Mouse (Mus musculus) CD4-positive, CD25-positive, alpha-beta regulatory T cell, adult 4 months (primary cell): ENCODE results near the gene Asnsd1. TPM values are rescaled to one million over a fixed set of nuclear protein-coding genes. Genes with fewer than 3 reads are reported as not detected.
"Not testable (repeated sequence)": the region's sequence is repeated elsewhere in the genome, so short reads cannot be mapped to it uniquely, and the experiment has no call there.

Experiments
- ATAC-seq: one replicate; pipeline ENCODE4 v1.8.0; 2017
- polyA plus RNA-seq, 2 experiments: library from polyadenylated mRNA; unstranded; fragments of 100-300 nt; shearing (Covaris generic); gene quantifications; one replicate each; pipeline ENCODE4 v1.2.1; 2017

Asnsd1 gene
- polyA plus RNA-seq = 10 to 100 TPM; 52.6 to 54.6 TPM

DNA sequence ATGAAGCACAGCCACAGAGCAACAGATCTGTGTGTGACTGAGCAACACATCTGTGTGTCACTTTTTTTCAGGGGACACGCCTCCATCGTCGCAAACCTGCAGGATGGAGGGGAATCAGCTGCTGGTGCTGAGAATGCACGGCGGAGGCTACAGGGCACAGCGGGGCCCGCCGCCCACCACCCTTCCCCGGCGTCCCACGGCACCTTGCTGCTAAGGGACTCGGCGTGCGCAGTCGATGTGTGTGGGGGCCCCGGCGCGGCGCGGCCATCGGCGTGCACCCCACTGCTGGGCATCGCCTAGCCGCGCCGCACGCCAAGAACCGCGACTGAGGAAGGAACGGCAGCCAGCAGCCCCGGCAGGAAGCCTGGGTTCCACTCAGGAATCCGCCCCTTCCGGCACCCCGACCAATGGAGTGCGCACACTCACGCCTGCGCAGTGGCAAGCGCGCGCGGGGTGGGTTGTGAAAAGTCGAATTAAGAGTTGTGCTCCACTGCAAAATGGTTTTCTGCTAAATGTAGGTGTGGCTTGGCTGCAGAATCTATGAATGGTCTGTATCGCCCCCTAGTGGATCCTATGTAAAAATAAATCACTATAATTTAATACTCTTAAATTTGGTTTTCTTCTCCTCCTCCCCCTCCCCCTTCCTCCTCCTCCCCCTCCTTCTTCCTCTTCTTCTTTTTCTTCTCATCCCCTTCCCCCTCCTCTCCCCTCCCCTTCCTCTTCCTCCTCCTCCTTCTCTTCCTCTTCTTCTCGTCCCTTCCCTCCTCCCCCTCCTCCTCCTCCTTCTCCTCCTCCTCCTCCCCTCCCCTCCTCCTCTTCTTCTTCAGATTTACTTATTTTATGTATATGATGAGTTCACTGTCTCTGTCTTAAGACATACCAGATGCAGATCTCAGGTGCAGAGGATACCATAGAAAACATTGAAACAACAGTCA is at the start of gene Asnsd1, which contains the start of the genes Asdurf and Gm28551:
Gene Asnsd1 (minus strand): TSS at position 426 of the 935 bp plus-strand sequence.
Gene Asdurf (minus strand): TSS at position 293 of the 935 bp plus-strand sequence.
Gene Gm28551 (minus strand): TSS at position 341 of the 935 bp plus-strand sequence.
- ATAC-seq = peak; percentile 99

DNA sequence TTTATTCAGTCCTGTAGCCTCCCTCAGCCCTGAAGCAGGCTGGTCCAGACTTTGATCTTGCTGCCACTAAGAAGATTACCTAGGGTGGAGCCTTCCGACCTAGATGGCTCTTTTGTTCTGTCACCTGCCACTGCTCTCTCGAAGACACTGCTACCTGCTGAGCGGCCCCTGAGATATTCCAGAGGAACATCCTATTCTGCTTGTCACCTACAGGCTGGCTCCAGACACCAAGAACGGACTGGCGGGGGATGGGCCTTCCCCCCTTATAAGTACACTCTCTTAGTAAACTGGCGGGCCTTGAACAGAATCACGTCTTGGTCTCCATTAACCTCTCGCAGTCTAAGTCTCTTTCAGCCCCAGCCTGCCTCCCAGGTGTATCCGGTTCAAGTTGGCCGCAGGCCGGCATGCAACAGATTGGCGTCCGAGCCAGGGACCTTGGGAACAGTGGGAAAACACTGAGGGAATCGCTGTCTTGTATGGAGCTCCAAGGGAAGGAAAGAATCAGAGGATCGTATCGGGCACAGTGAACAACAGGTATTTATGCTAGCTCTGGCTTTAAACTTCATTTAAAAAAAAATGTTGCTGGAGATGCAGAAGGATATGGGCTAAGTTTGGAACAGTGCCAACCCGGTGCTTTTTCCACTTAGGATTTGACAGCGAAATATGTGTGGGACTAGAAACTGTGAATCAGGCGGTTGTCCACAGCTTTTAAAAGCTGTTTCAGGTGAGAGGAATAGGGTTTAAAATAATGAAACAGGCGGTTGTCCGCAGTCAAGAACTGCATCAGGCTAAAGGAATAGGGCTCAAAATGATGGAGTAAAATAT is 41.6 kb upstream of the Asnsd1 start:
- not testable (repeated sequence) for ATAC-seq

GRCm38 (mm10) chr1:53388762-53389161 is 36.2 kb upstream of the Asnsd1 start:
- no peak for ATAC-seq

DNA sequence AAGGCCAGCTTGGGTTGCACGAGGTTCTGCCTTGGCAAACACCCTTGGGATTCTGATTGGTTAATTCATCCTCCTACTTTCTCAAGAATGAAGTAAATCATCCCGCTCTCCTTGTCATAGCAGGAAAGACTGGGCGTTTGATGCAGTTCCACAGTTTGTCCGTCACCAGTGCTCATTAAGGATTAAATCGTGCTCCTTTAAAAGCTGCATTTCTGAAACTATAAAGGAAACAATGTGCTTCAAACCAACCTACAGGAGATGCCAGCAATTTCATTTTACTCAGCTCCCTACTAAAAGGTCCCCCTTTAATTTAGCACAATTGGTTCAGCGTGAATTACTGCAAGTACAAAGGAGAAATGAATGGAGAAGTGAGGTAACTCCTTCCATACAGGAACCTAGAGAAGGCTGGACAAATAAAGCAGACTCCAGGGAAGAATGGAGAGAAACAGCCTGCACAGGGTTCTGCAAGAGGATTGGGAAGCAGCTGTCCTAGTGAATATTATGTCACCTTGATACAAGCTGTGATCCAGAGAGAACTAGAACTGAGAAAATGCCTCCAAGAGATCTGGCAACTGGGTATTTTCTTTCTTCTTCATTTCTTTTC is 31.6 kb upstream of the Asnsd1 start:
- no peak for ATAC-seq

DNA sequence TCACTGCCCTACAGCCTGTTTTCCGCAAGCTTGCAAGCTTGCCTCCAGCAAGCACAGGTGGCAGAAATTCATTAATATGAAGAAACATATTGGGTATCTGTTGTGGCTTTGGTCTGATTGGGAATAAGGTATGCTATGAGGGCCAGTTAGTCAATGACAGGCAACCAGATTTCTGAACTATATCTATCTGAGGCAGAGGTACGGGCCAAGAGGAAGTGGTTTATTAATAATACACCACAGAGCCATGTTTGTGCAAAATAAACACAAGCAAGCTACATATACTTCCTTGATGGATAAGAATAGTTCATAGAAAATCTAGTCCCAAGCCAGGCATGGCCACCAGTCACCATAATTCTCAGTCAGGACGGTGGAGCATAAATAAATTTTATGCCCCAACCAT is 25.2 kb upstream of the Asnsd1 start:
- no peak for ATAC-seq

GRCm38 (mm10) chr1:53375965-53376364 is 23.4 kb upstream of the Asnsd1 start:
- not testable (repeated sequence) for ATAC-seq

- ATAC-seq = no peak
Measured at GRCm38 (mm10) chr1:53358988-53359387, 6.4 kb upstream of the Asnsd1 start.

DNA sequence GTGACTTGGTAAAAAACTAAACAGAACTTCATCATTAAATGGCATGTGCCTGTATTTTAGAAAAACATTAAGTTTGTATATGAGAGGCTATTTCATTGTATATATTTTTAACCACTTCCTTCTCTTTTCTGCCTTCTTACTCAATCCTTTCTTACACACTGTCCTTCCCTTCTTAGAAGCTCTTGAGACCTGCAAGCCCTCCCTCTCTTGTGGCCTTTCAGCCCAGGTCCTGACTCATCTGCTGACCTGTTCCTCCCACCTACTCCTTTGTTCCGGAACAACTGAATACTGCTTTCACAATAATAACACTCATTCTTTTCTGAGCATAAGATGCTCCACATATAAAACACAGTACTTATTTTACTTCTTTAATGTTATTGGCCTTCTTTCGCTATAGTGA is 11.5 kb downstream of the Asnsd1 start:
- no peak for ATAC-seq

- not testable (repeated sequence) for ATAC-seq
Measured at GRCm38 (mm10) chr1:53337403-53337802, 15.1 kb downstream of the Asnsd1 start.

GRCm38 (mm10) chr1:53335465-53335864 is 17.1 kb downstream of the Asnsd1 start:
- ATAC-seq = no peak

DNA sequence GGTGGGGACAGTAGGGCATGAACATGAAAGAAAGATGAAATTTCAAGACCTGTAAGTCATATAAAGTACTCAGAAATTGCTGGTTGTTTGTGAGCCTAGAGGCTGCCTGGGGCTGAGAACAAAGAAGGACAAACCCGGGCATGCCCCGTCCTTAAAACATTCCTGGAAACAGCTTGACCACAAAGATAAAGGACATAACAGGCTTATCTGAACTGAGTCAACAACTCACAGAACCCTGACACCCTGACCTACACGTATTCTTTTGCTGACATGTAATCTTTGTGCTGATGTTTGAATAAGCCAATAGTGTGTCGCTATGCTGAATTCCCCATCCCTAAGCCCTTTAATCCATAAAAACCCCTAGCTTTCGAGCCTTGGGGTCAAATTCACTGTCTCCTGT is 19.0 kb downstream of the Asnsd1 start:
- ATAC-seq = not testable (repeated sequence)

DNA sequence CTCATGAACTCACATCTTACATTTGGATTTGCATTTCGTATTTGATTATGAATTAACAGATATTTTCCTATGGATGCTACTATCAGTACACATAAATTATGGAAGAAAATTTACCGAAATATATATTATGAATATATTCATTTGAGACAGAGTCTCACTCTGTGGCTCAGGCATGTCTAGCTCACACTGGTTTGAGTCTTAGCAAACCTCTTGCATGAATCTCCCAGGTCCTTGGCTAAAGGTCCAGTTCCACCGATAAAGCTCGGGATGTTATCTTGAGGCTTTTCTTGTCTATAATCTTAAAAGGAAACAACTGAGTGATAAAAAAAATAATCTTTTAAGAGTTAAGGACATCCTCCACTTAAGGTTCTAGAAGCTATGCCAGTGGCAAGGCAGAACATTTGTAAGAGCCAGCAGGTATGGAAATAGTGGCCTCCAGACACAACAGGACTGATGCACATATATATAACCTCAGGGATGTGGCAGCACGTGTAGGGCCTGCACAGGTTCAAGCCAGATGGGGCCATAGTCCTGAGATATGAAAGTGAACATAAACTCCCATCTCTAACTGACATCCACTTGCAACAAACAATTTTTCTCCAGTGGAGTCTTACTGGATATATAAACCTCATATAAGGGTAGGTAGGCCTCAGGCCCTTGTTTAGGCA is 27.6 kb downstream of the Asnsd1 start:
- ATAC-seq = no peak

- ATAC-seq = no peak
Measured at GRCm38 (mm10) chr1:53324277-53324676, 28.3 kb downstream of the Asnsd1 start.

DNA sequence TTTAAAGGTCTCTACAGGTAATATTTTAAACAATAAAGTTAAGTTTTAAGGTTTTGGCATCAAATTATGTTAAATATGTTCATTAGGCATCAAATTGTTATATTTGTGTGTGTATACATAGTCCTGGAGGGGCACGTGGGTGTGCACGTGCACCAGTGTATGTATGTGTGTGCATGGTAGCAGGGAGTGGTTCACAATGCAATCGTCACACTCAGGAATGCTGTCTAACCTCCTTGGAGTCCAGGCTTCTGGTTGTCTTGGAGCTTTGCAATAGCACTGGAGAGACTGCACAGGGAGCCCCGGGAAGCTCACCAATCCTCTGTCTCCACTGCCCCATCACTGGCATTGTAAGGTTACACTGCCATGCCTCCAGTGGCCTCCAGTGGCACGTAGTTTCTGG is 29.3 kb downstream of the Asnsd1 start:
- ATAC-seq = no peak

DNA sequence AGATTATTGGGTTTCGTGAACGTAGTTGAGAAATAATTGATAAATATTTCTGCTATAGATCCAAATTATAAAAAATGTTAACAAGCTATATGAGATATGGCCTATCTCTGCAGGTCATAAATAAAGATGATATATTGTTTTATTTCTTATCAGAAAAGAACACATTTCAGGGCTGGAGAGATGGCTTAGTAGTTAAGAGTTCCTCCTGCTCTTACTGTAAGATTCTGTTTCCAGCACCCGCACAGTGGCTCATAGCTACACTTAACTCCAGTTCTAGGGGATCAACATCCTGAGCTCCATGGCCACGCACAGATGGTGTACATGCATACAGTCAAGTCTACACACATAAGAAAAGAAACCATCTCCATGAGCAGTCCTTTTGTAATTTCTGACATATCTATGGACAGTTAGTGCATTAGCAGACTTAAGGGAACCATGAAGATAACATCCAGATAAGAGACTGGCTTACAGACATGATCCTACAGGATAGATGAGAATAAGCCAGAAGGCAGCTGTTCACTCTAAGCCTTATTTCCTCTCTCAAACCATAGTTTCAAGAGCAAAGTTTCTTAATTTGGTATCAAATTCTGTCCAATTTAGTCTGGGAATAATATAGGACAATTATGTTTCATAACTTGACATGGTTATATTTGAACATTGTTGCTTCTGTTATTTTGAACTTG is 30.7 kb downstream of the Asnsd1 start:
- no peak for ATAC-seq

GRCm38 (mm10) chr1:53312989-53313967 is 39.3 kb downstream of the Asnsd1 start, which contains the start of gene Osgepl1:
TSS of gene Osgepl1 (plus strand) at chr1:53313624.
- ATAC-seq = peak; percentile 98

- ATAC-seq = no peak
Measured at GRCm38 (mm10) chr1:53300506-53300905, 52.0 kb downstream of the Asnsd1 start.

- peak; percentile 98 for ATAC-seq
Measured at GRCm38 (mm10) chr1:53296581-53297383, 55.8 kb downstream of the Asnsd1 start, which contains the start of the genes Pms1, Ormdl1 and Gm28778. TSS of gene Pms1 (minus strand) at chr1:53297018. TSS of gene Ormdl1 (plus strand) at chr1:53297095. TSS of gene Gm28778 (plus strand) at chr1:53297111.
